Mouse (Mus musculus): ENCODE results near the gene Adam19. TPM values are rescaled to one million over a fixed set of nuclear protein-coding genes. Genes with fewer than 3 reads are reported as not detected.

Adam19 gene
- polyA plus RNA-seq, 1 experiment from 2014 or later, result 8.8 TPM

DNA sequence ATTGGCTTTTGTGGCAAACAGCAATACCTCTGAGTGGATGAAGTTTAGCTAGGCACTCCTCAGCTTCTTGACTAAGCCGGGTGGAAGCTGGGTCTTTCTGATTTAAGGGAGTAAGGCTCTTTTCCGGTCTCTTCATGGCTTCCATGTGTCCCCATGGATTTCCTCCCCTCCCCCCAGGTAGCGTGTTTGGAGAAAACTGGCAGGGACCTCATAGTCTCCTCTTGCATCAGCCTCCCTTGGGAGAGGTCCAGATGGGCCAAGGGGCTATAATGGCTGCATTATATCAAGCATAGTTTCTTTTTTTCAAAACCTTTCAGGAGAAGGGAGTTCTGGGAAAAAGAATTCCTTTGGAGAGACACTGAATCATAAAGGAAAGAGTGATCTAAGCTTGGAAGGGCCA lies 28.8 kb downstream of the Adam19 start:
- Histone ChIP-seq H3K4me2 (no peak overlapping the region), H3K4me1 (replicated peaks; ENCODE audit: control insufficient read depth, insufficient read depth, low read length) (peaks cover 34% of the 10 kb centered on the region), H3K4me3 (ENCODE audit: low read depth, low read length) (no peak overlapping the region), H3K27ac (ENCODE audit: low read depth, low read length) (no peak overlapping the region), H3K27me3 (replicated peaks; ENCODE audit: control insufficient read depth, insufficient read depth, low read length) (no peaks in the 10 kb centered on the region), H3K9ac (ENCODE audit: low read depth, low read length) (no peak overlapping the region), H3K9me3 (ENCODE audit: control insufficient read depth, low read length) (no peaks in the 10 kb centered on the region), H3K36me3 (ENCODE audit: control insufficient read depth, insufficient read depth, low read length) (no peaks in the 10 kb centered on the region)
- ATAC-seq (replicated peaks; ENCODE audit: low FRiP score) (no peak), DNase-seq (ENCODE audit: low spot score) (no peak)
- 83% methylated on average over 3 of the region's 3 CpGs for WGBS

DNA sequence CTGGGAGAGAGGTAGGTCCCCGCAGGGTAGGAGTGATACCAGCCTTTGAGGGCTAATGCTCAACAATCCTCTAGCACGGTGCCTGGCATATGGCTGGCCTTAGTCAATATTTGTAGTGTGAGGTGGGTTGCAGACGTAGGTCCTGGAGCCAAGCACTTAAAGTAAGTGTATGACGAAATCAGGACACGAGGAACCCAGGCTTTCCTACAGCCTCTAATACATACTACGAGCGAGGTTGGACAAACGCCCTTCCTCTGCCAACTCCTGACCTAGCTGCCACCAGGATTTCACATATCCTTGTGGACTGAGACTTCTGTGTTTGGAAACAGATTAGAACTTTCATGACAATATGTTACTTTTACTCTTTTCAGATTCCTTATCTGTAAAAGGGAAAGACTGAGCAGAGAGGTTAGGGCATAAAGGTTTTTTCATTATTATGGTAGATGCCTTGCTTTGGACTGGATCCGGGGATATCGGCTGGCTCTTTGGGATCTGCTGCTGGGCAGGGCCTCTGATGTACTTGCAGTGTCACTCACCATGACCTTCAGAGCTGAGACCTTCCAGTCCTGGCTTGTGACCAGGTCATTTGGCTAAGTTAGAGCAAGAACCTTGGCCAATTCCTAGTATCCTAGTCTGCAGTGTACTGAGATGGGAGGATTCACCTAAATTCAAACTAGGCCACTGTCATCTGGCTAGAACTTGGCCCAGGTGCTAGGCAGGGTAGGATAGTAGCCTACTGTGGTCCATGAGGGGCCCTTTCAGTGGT lies 29.8 kb downstream of the Adam19 start:
- Histone ChIP-seq H3K36me3 (ENCODE audit: control insufficient read depth, insufficient read depth, low read length) (no peaks in the 10 kb centered on the region), H3K27me3 (replicated peaks; ENCODE audit: control insufficient read depth, insufficient read depth, low read length) (no peaks in the 10 kb centered on the region), H3K4me2 (no peak overlapping the region), H3K9me3 (ENCODE audit: control insufficient read depth, low read length) (no peaks in the 10 kb centered on the region), H3K4me3 (ENCODE audit: low read depth, low read length) (no peak overlapping the region), H3K4me1 (replicated peaks; ENCODE audit: control insufficient read depth, insufficient read depth, low read length) (peaks cover 33% of the 10 kb centered on the region), H3K9ac (ENCODE audit: low read depth, low read length) (no peak overlapping the region), H3K27ac (ENCODE audit: low read depth, low read length) (no peak overlapping the region; the same call in 1 of the 2 replicates)
- DNase-seq (ENCODE audit: low spot score) (no peak), ATAC-seq (replicated peaks; ENCODE audit: low FRiP score) (no peak)
- WGBS, result 84% methylated on average over 10 of the region's 10 CpGs

DNA sequence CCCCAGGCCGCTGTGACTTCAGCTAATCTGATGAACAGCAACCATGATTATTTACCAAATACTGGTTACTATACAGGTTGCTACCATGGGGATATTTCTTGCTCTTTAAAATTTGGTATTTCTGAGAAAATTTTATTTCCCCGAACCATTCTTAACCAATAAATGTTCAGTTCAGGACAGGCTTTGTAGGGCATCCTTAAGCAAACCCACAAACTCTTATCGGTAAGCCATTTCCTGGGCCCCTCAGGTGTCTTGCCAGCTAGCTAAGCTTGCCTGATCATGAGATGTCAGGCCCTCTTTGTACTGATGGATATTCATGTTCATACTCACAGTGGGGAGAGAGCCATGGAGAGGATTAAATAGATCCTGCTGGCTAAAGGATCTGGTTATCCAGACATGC lies 30.7 kb downstream of the Adam19 start:
- H3K27me3 ChIP-seq (replicated peaks; ENCODE audit: control insufficient read depth, insufficient read depth, low read length), result no peaks in the 10 kb centered on the region

DNA sequence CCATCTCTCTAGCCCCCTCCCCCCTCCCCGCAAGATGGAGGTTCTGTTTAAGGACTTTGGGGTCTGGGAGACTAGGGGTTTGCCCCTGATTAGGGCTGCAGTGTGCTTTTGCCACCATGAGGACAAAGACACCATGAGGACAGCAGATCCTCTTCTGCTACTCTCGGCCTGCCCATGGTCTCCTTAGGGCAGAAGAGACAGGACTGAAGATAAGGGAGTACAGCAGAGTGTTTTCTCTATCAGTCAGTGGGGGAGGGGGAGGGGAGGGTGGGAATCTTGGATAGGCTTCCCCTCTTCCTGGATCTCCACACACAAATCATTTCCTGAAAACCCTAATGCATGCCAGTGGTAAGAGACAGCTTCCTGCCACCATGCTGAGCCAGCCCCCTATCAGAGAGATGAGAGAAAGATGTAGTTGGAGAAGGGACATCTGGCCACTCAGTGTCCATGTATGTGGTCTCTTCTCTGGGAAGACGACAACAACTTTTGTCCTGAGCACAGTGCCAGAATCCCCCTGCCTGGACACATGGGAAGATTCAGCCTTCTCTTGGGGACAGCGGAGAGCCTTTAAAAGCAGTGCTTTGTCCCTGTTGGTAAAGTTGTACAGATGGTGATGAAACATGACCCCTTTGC lies 33.4 kb downstream of the Adam19 start:
- H3K9ac ChIP-seq (ENCODE audit: low read depth, low read length), result no peak overlapping the region
- no peaks in the 10 kb centered on the region for H3K9me3 ChIP-seq (ENCODE audit: control insufficient read depth, low read length)
- DNase-seq (ENCODE audit: low spot score), result no peak
- H3K4me1 ChIP-seq (replicated peaks; ENCODE audit: control insufficient read depth, insufficient read depth, low read length), result peaks cover 34% of the 10 kb centered on the region
- 48% methylated on average over 4 of the region's 4 CpGs for WGBS
- H3K27me3 ChIP-seq (replicated peaks; ENCODE audit: control insufficient read depth, insufficient read depth, low read length), result no peaks in the 10 kb centered on the region
- 0 out of 2 replicates have a peak, but pooled peaks have one; percentile 19 for ATAC-seq (replicated peaks; ENCODE audit: low FRiP score)
- peak overlapping the region; percentile 11 for H3K27ac ChIP-seq (ENCODE audit: low read depth, low read length)
- H3K4me3 ChIP-seq (ENCODE audit: low read depth, low read length), result no peak overlapping the region
- H3K4me2 ChIP-seq, result no peak overlapping the region
- no peaks in the 10 kb centered on the region for H3K36me3 ChIP-seq (ENCODE audit: control insufficient read depth, insufficient read depth, low read length)

More for the DNA sequence above, 30.7 kb downstream of the Adam19 start:
- no peaks in the 10 kb centered on the region for H3K36me3 ChIP-seq (ENCODE audit: control insufficient read depth, insufficient read depth, low read length)
- WGBS, result 60% methylated on average over 3 of the region's 3 CpGs
- H3K4me2 ChIP-seq, result no peak overlapping the region
- no peaks in the 10 kb centered on the region for H3K9me3 ChIP-seq (ENCODE audit: control insufficient read depth, low read length)
- no peak overlapping the region for H3K27ac ChIP-seq (ENCODE audit: low read depth, low read length)
- DNase-seq (ENCODE audit: low spot score) (no peak), ATAC-seq (replicated peaks; ENCODE audit: low FRiP score) (no peak)
- H3K9ac ChIP-seq (ENCODE audit: low read depth, low read length), result no peak overlapping the region
- H3K4me3 ChIP-seq (ENCODE audit: low read depth, low read length), result no peak overlapping the region
- H3K4me1 ChIP-seq (replicated peaks; ENCODE audit: control insufficient read depth, insufficient read depth, low read length), result peaks cover 36% of the 10 kb centered on the region

DNA sequence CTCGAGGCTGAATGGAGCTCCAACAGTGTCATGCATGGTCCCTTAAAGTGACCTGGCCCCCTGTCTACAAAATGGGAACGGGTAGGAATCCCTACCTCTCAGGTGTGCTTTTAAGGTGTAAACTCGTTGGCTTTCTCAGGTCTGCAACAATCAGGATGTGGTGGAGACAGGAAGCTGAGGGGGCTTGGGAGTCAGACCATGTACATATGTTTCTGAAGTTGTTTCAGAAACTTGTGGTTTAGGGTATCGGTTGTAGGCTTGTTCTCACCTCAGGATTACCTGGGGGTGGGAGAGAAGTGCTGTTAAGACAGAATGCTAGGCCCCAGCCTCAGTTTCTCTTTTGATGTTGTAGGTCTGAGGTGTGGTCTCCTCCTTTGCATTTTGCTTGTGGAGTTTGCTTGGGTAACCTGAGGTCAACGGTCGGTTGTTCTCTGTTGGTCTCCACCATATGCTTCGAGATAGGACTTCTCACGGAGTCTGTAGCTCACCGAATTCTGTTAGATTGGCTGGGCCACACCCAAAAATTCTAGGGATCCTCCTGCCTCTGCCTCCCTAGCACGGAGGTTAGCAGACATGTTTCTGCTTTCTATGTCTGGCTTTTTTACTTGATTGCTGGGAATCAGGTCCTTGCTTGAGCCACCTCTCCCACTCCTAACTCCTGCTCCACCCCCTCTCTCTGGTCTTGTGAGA lies 34.4 kb downstream of the Adam19 start:
- no peak overlapping the region; the same call in 1 of the 2 replicates for H3K4me2 ChIP-seq

DNA sequence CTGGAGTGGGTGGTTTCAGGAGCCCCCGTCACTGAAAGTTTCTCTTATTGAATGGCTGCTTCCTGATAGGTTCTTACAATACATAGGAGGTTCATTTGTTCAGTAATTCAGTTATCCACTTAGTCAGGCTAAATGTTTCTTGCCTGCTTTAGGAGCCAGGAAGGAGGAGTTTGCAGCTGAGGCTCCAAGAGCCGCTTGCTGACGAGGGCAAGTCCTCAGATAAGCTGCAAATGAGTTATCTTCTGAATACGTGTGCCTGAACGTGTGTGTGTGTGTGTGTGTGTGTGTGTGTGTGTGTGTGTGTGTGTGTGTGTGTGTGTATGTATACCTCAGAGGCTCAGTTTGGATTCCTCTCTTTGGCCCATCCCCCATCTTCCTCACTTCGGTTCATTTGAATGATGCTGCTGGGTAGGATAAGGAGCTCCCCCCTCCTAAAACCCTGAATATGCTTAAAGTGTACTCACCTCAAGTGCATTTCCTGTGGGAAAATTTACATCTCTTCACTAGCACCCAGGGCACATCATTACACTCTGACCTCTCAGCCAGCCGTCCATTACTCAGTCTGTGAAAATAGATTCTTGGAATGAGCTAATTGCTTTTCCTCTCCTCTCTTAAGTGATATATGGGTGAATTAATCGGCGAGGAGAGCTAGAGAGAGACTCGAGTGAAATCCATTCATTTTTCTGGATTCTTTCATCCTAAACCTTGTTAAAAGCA lies 35.3 kb downstream of the Adam19 start:
- 37% methylated on average over 10 of the region's 10 CpGs for WGBS
- H3K9ac ChIP-seq (ENCODE audit: low read depth, low read length), result 0 out of 2 replicates have a peak overlapping the region, but pooled peaks have one; percentile 7
- ATAC-seq (replicated peaks; ENCODE audit: low FRiP score), result peak; percentile 84
- H3K4me3 ChIP-seq (ENCODE audit: low read depth, low read length), result no peak overlapping the region
- no peaks in the 10 kb centered on the region for H3K36me3 ChIP-seq (ENCODE audit: control insufficient read depth, insufficient read depth, low read length)
- peaks cover 27% of the 10 kb centered on the region for H3K4me1 ChIP-seq (replicated peaks; ENCODE audit: control insufficient read depth, insufficient read depth, low read length)
- DNase-seq (ENCODE audit: low spot score), result no peak
- H3K27ac ChIP-seq (ENCODE audit: low read depth, low read length), result peak overlapping the region; percentile 86
- peak overlapping the region; percentile 4; the same call in 1 of the 2 replicates for H3K4me2 ChIP-seq
- H3K27me3 ChIP-seq (replicated peaks; ENCODE audit: control insufficient read depth, insufficient read depth, low read length), result no peaks in the 10 kb centered on the region
- H3K9me3 ChIP-seq (ENCODE audit: control insufficient read depth, low read length), result no peaks in the 10 kb centered on the region

More for the DNA sequence above, 34.4 kb downstream of the Adam19 start:
- Histone ChIP-seq H3K9ac (ENCODE audit: low read depth, low read length) (0 out of 2 replicates have a peak overlapping the region, but pooled peaks have one; percentile 7), H3K4me3 (ENCODE audit: low read depth, low read length) (no peak overlapping the region), H3K9me3 (ENCODE audit: control insufficient read depth, low read length) (no peaks in the 10 kb centered on the region), H3K27me3 (replicated peaks; ENCODE audit: control insufficient read depth, insufficient read depth, low read length) (no peaks in the 10 kb centered on the region), H3K27ac (ENCODE audit: low read depth, low read length) (peak overlapping the region; percentile 86), H3K4me1 (replicated peaks; ENCODE audit: control insufficient read depth, insufficient read depth, low read length) (peaks cover 27% of the 10 kb centered on the region), H3K36me3 (ENCODE audit: control insufficient read depth, insufficient read depth, low read length) (no peaks in the 10 kb centered on the region)
- no peak for DNase-seq (ENCODE audit: low spot score)
- 65% methylated on average over 10 of the region's 10 CpGs for WGBS
- peak; percentile 65 for ATAC-seq (replicated peaks; ENCODE audit: low FRiP score)

DNA sequence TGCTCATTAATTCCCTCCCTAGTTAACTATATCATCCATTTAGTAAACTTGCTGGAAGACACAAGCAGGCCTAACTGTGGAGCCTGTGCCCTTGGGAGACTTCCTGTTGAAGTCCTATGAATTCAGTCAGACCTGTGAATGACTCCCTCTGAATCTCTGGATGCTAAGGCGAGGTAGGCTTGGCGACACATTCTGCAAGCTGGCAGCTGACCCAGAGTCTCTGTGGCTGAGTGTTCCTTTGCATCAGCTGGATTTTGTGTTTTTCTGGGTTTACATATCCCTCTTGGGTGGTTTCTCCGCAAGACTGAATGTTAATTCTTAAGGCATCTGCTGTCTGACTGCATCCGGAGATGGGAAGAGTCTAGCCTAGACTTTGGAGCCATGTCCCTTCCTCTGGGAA lies 36.3 kb downstream of the Adam19 start:
- DNase-seq (ENCODE audit: low spot score), result no peak
- H3K9ac ChIP-seq (ENCODE audit: low read depth, low read length), result no peak overlapping the region
- no peaks in the 10 kb centered on the region for H3K36me3 ChIP-seq (ENCODE audit: control insufficient read depth, insufficient read depth, low read length)
- H3K9me3 ChIP-seq (ENCODE audit: control insufficient read depth, low read length), result no peaks in the 10 kb centered on the region
- H3K27me3 ChIP-seq (replicated peaks; ENCODE audit: control insufficient read depth, insufficient read depth, low read length), result no peaks in the 10 kb centered on the region
- WGBS, result 90% methylated on average over 4 of the region's 4 CpGs
- no peak overlapping the region for H3K4me3 ChIP-seq (ENCODE audit: low read depth, low read length)
- no peak overlapping the region for H3K27ac ChIP-seq (ENCODE audit: low read depth, low read length)
- peaks cover 20% of the 10 kb centered on the region for H3K4me1 ChIP-seq (replicated peaks; ENCODE audit: control insufficient read depth, insufficient read depth, low read length)
- no peak for ATAC-seq (replicated peaks; ENCODE audit: low FRiP score)
- no peak overlapping the region for H3K4me2 ChIP-seq

Data from liver, embryonic 11.5 days (tissue).